Mouse (Mus musculus) gastrocnemius, postnatal 25 days (tissue): ENCODE measurements at regions not wholly inside any gene's neighbourhood (a gene's known extent, or its start where the extent isn't known, plus 50 kb on each side); places are given as distances from the start of the nearest gene placed in this dataset.
A peak's percentile ranks its signal among the peaks of the same experiment; 100 is the strongest.

Experiments
- DNase-seq: peaks from one replicate; pipeline ENCODE4 v3.0.0; 2022

GRCm38 (mm10) chr16:95886131-95886530, 104.6 kb downstream of the Psmg1 start:
- peak; percentile 2 for DNase-seq

- peak; percentile 1 for DNase-seq
Observed at GRCm38 (mm10) chr16:95873297-95873696, 117.5 kb downstream of the Psmg1 start.

- peak; percentile 54 for DNase-seq
Observed at GRCm38 (mm10) chr16:95872436-95872835, 118.3 kb downstream of the Psmg1 start.

- peak; percentile 30 for DNase-seq
Observed at GRCm38 (mm10) chr16:95870291-95870690, 120.5 kb downstream of the Psmg1 start.

- peak; percentile 20 for DNase-seq
Observed at GRCm38 (mm10) chr16:95869501-95869900, 121.3 kb downstream of the Psmg1 start.

GRCm38 (mm10) chr16:95868896-95869295, 121.9 kb downstream of the Psmg1 start:
- DNase-seq = peak; percentile 2

GRCm38 (mm10) chr16:95867516-95867915, 123.2 kb downstream of the Psmg1 start:
- peak; percentile 0 for DNase-seq

GRCm38 (mm10) chr16:95866866-95867420, 123.8 kb downstream of the Psmg1 start:
- peak; percentile 4 for DNase-seq

- peak; percentile 2 for DNase-seq
Observed at GRCm38 (mm10) chr16:95865603-95866002, 125.2 kb downstream of the Psmg1 start.

GRCm38 (mm10) chr16:95864646-95865045, 126.1 kb downstream of the Psmg1 start:
- peak; percentile 24 for DNase-seq

- peak; percentile 4 for DNase-seq
Observed at GRCm38 (mm10) chr16:95864106-95864505, 126.7 kb downstream of the Psmg1 start.

- no peak for DNase-seq
Observed at GRCm38 (mm10) chr16:95863565-95863964, 127.2 kb downstream of the Psmg1 start.

- peak; percentile 57 for DNase-seq
Observed at GRCm38 (mm10) chr16:95862621-95863020, 128.1 kb downstream of the Psmg1 start.

- peak; percentile 69 for DNase-seq
Observed at GRCm38 (mm10) chr16:95861231-95861690, 129.5 kb downstream of the Psmg1 start.

GRCm38 (mm10) chr16:95860810-95861209, 129.9 kb downstream of the Psmg1 start:
- no peak for DNase-seq

GRCm38 (mm10) chr16:95860111-95860510, 130.6 kb downstream of the Psmg1 start:
- DNase-seq = no peak

GRCm38 (mm10) chr16:95857403-95857802, 133.4 kb downstream of the Psmg1 start:
- DNase-seq = no peak

GRCm38 (mm10) chr16:95855230-95855629, 135.5 kb downstream of the Psmg1 start:
- no peak for DNase-seq

GRCm38 (mm10) chr16:95851907-95852306, 138.9 kb downstream of the Psmg1 start:
- no peak for DNase-seq

- DNase-seq = no peak
Observed at GRCm38 (mm10) chr16:95848555-95849082, 142.1 kb downstream of the Psmg1 start.

GRCm38 (mm10) chr16:95847765-95848483, 142.8 kb downstream of the Psmg1 start:
- DNase-seq = no peak

GRCm38 (mm10) chr16:95845323-95845860, 143.5 kb downstream of the Ets2 start:
- DNase-seq = no peak

- DNase-seq = peak; percentile 38
Observed at GRCm38 (mm10) chr16:95844691-95845090, 142.8 kb downstream of the Ets2 start.
